Mouse (Mus musculus) splenic B cell, adult 2 months (primary cell): Measurements from ENCODE around the gene Fuz.

Source experiments
- DNase-seq: peaks from one replicate; pipeline ENCODE4 v3.0.0-alpha.2; 2011; ENCODE audit warnings: low read depth, low spot score
- H3K27me3 ChIP-seq: 2 replicates; pipeline ENCODE4 v1.6.1; 2012; ENCODE audit warnings: mild to moderate bottlenecking, low read length, moderate library complexity, mixed read lengths; ENCODE audit not compliant: control insufficient read depth, poor library complexity, insufficient read depth, severe bottlenecking
- H3K36me3 ChIP-seq: 2 replicates; pipeline ENCODE4 v1.6.1; 2012; ENCODE audit warnings: mild to moderate bottlenecking, low read length, moderate library complexity, mixed read lengths; ENCODE audit not compliant: control insufficient read depth, poor library complexity, insufficient read depth, severe bottlenecking

Fuz gene

DNA sequence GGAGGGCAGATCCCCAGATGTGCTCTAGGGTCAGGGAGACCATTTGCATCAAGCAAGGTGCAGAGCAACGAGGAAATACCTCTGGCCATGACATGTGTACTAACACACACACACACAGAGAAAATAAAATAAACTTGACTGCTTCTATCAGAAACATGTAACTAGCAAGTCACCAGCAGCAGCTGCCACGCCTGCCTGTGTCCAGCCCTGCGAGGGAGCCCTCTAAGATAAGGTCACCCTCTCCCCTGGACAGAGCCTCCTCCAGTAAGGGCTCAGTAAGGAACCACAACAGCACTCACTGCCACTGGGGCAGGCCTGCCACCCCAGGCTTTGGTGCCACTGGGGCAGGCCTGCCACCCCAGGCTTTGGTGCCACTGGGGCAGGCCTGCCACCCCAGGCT, 22.3 kb downstream of the Fuz start:
- Histone ChIP-seq H3K36me3 (peaks cover 2% of the 10 kb centered on the region; the same call in 1 of the 2 replicates), H3K27me3 (no peaks in the 10 kb centered on the region)
- no peak for DNase-seq

DNA sequence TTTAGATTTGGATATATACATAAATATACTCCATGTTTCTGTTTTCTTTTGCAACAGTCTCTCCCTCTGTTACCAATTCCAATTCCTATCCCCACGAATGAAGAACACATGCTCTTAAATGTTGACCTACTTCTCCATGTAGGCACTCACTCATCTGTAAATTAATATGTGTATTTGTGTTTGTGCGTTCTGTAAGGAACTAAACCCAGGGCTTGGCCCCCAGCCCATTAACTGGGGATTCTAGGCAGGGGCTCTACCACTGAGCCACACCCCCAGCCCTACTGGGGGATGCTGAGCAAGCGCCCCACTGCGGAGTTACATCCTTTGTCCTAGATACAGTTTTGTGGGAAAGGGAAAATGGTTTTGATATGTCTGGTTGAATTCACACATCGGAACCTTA, 23.2 kb downstream of the Fuz start:
- no peaks in the 10 kb centered on the region for H3K27me3 ChIP-seq
- H3K36me3 ChIP-seq, result no peaks in the 10 kb centered on the region
- DNase-seq, result no peak

DNA sequence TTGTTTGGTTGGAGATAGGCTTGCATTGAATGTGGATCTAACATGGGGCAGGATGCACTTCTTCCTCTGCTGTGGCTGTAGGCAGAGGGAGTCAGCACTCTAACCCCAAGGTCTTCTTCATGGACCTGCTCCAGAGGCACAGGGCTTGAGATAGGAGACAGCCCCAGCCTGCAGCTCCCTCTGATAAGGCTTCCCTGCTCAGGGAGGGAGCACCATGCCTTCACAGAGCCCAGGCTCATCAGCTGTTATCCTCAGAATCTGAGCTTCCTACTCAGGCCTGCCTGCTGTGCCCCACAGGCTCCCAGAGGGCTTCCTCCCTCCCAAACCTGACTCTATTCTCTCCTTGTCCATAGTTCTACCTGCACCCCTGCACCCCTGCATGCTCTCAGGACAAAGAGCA, 26.7 kb downstream of the Fuz start:
- DNase-seq, result no peak
- Histone ChIP-seq H3K36me3 (no peaks in the 10 kb centered on the region), H3K27me3 (no peaks in the 10 kb centered on the region)

DNA sequence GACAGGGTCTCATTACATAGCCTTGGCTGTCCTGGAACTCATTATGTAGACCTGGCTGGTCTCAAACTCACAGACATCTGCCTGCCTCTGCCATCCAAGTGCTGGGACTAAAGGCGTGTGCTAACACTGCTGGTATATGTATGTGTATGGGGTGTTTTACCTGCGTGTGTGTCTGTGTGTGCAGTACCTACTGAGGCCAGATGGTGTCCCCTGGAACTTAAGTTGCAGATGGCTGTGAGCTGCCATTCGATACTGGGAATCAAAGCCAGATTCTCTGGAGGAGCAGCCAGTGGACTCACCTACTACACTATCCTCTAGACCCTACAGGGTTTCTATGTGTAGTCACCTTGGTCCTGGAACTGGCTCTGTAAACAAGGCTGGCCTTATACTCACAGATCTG, 29.6 kb downstream of the Fuz start:
- DNase-seq, result peak; percentile 59
- no peaks in the 10 kb centered on the region for H3K36me3 ChIP-seq
- no peaks in the 10 kb centered on the region for H3K27me3 ChIP-seq

DNA sequence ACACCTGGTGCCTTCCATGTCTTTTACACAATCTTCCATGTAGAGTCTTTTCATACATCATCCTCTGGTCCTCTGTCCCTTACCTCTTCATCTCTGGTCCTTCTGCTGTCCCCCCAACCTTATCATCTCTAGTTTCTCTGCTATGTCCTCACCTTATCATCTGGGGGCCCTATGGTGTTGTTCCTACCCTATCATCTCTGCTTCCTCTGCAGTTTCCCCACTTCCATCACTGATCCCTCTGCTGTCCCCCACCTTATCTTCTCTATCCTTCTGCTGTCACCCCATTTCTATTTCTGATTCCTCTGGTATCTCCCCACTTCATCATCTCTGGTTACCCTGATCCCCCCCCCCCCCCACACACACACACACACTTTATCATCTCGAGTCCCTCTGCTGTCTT, 32.7 kb downstream of the Fuz start:
- no peak for DNase-seq
- no peaks in the 10 kb centered on the region for H3K36me3 ChIP-seq

DNA sequence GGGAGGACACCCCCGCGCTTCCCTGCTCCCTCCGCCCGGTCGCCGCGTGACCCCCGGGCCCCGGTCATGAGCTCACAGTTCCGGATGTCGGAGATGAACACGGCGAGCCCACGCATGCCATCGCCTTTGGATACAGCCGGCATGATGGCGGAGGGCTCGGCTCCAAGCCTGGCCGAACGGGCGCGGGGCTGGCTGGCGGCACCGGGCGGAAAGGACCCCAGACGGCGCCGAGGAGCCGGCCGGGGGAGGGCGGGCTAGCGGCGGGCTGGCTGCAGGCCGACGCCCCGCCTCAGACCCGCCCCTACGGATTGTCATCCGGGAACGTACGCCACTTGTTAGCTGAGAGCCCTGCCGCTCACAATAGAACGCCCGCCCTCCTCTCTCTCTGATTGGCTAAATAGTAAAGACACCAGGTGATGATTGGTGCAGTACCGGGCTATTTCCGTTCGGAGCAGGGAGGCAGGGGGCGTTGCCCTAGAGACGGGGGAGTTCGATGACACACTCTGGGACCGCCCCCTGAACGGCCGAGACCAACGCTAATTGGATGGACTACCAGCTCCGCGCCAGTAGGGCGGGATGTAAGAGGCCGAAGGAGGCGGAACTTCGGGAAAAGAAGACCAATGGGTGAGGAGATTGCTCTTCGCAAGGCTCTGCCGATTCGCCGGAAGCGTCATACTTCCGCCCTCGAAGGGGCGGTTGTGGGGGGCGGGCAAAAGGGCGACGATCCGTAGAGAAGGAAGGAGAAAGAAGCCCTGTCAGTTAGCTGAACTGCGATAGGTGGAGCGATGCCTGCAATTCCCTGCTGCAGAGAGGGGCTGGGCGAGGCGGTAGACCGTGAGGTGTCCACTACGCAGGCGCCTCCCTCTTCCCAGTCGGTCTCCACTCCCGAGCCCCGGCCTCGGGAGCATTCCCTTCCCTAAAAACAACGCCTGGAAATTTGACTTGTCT, 33.6 kb downstream of the Fuz start, which contains the start of gene Ap2a1:
Gene Ap2a1 (minus strand): TSS at position 293 of the 948 bp plus-strand sequence.
- DNase-seq, result peak; percentile 100
- H3K36me3 ChIP-seq, result no peaks in the 10 kb centered on the region
- H3K27me3 ChIP-seq, result no peaks in the 10 kb centered on the region; the same call in 1 of the 2 replicates

More for the DNA sequence above, 32.7 kb downstream of the Fuz start:
- H3K27me3 ChIP-seq, result no peaks in the 10 kb centered on the region

DNA sequence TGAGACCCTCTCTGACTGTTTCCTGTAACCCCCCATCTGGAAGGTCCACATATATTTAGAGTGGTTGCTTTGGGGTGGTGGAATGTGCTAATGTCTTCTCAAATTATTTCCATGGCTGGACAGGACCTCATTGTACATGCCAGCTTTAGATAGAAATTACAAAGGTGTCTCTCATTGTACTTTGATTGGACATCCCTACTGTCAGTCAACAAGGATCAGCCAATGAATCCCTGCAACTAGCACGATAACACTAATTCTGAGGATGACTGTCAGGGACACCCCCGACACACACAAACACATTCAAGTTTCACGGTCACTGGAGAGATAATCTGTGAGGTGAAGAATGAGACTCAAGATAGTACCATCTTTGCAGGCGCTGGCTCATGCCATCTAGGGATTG, 42.8 kb downstream of the Fuz start:
- no peaks in the 10 kb centered on the region for H3K36me3 ChIP-seq
- no peak for DNase-seq

DNA sequence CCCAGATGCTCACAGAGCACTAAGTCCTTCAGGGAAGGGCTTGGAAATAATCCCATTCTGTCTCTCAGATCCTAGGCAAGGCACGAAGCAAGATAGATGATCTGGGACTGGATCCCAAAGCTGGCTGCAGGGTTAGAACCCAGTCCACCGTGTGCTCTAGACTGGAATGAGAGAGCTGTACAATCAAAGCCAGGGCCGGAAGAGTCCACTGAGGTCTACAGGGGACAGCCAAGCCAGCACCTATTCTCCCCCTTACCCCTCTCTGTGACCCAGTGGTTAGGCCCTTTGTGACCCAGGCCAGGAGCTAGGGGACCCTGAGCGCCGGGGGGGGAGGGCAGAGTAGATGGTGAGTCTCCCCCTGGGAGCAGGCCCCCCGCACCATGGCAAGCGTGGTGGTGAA, 47.0 kb downstream of the Fuz start, which contains the start of gene Tsks:
Gene Tsks (plus strand): TSS at position 301 of the 400 bp plus-strand sequence.
- H3K36me3 ChIP-seq, result no peaks in the 10 kb centered on the region
- no peaks in the 10 kb centered on the region for H3K27me3 ChIP-seq
- no peak for DNase-seq

More for the DNA sequence above, 42.8 kb downstream of the Fuz start:
- H3K27me3 ChIP-seq, result no peaks in the 10 kb centered on the region; the same call in 1 of the 2 replicates

DNA sequence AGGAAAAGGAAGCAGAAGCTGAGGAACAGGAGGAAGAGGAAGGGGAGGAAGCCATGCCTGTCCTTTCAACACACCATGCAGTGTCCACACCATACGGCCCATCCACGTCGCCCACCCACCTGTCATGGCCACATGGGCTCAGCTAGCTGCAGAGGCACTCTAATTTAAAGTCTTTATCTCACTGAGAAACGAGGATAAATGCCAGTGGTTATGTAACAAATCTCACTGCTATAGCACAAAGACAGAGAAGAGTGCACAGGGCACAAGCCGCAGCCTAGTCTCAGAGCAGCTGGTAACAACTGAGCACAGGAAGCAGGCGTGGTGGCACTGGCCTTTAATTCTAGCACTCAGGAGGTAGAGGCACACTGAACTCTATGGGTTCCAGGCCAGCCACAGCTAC, 54.0 kb downstream of the Fuz start:
- H3K27me3 ChIP-seq, result no peaks in the 10 kb centered on the region
- DNase-seq, result no peak

DNA sequence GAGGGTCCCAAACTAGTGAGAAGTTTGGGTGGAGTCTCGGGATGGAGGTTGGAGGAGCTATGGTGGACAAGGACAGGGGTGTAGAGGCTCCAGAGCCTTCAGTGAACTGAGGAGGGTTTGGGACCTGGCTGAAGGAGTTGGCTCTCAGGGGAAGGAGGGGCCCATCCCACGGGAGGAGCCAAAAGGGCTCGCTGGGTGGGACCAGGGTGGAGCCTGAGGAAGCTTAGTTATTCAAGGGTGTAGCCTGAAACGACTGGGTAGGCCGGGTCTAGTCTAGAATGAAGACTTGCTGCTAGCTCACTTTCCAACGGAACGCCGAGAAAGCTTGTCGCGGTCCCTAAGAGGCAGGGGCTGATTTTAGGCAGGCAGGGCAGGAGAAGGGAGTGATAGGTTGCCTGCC, 56.1 kb downstream of the Fuz start:
- Histone ChIP-seq H3K27me3 (no peaks in the 10 kb centered on the region), H3K36me3 (no peaks in the 10 kb centered on the region)
- peak; percentile 27 for DNase-seq

More for the DNA sequence above, 54.0 kb downstream of the Fuz start:
- no peaks in the 10 kb centered on the region for H3K36me3 ChIP-seq
